Comparison of ENCODE assay signal across 17 mouse cellular contexts in genomic region chr6:83273733-83274132, GRCm38 (mm10). TPM values are rescaled to one million over a fixed set of nuclear protein-coding genes. Genes with fewer than 3 reads are reported as not detected.
A peak's percentile ranks its signal among the peaks of the same experiment; 100 is the strongest.
DNase-seq lines count a peak whose midpoint lies in the region; ATAC-seq and TF ChIP-seq lines count a peak whose summit lies in the region.
"Had no signal": no experiment of that assay in that cellular context is flagged by ENCODE, and none has a peak within 500 bp of the region (broad histone marks: within the 10 kb centered on the region; RNA-seq: fewer than 3 reads in every experiment).

No protein-coding gene starts in this region.

- no peak overlapping the region for H3K9ac ChIP-seq in forebrain, embryonic 16.5 days (replicated peaks; ENCODE audit: low read depth, low read length)
- H3K9ac ChIP-seq: embryonic facial prominence, embryonic 13.5 days; forebrain, embryonic 15.5 days; heart, embryonic 15.5 days; limb, embryonic 13.5 days had no signal

- no peak for TF ChIP-seq CTCF in thymus, adult 2 months (IDR thresholded peaks at IDR 0.05; ENCODE audit: borderline replicate concordance, control insufficient read depth, extremely low read depth, insufficient read depth, low read length, poor library complexity)

- no peak overlapping the region for H3K4me2 ChIP-seq in forebrain, embryonic 16.5 days (ENCODE audit: low read length)
- H3K4me2 ChIP-seq: embryonic facial prominence, embryonic 13.5 days; forebrain, embryonic 15.5 days; heart, embryonic 15.5 days; limb, embryonic 13.5 days had no signal

- no peak overlapping the region for H3K27ac ChIP-seq in thymus, adult 2 months (ENCODE audit: control insufficient read depth, insufficient read depth, low read length)
- H3K27ac ChIP-seq in forebrain, embryonic 16.5 days (ENCODE audit: low read length) = no peak overlapping the region
- H3K27ac ChIP-seq: embryonic facial prominence, embryonic 13.5 days; forebrain, embryonic 15.5 days; heart, embryonic 15.5 days; hindbrain, postnatal 0 days; limb, embryonic 13.5 days had no signal

- 25% methylated on average over 11 of the region's 11 CpGs for WGBS in thymus, adult 2 months
- 88% methylated on average over 11 of the region's 11 CpGs for WGBS in forebrain, embryonic 16.5 days

- H3K27me3 ChIP-seq in thymus, adult 2 months (ENCODE audit: control insufficient read depth, insufficient read depth, low read length) = no peaks in the 10 kb centered on the region
- H3K27me3 ChIP-seq in forebrain, embryonic 16.5 days (replicated peaks; ENCODE audit: control insufficient read depth, insufficient read depth, low read length) = no peaks in the 10 kb centered on the region
- H3K27me3 ChIP-seq: forebrain, embryonic 15.5 days; limb, embryonic 13.5 days had no signal

- no peaks in the 10 kb centered on the region; the same call in 1 of the 2 replicates for H3K4me1 ChIP-seq in thymus, adult 2 months (replicated peaks; ENCODE audit: control insufficient read depth, insufficient read depth, low read length)
- no peaks in the 10 kb centered on the region for H3K4me1 ChIP-seq in forebrain, embryonic 16.5 days (replicated peaks; ENCODE audit: control insufficient read depth, insufficient read depth, low read length)
- H3K4me1 ChIP-seq: embryonic facial prominence, embryonic 13.5 days; heart, embryonic 15.5 days had no signal

- DNase-seq in adrenal gland, adult 8-10 months = peak; percentile 11
- no peak for DNase-seq in adrenal gland, adult 2 months
- DNase-seq in thymus, adult 18-20 months = peak; percentile 7 to 8
- DNase-seq in thymus, adult 2 months = no peak
- no peak for DNase-seq in right cerebral cortex, postnatal 14 days
- DNase-seq in kidney, postnatal 10 days = no peak
- DNase-seq: cerebellum, adult 9-11 months; gastrocnemius, postnatal 14 days had no signal

- no peaks in the 10 kb centered on the region for H3K9me3 ChIP-seq in forebrain, embryonic 16.5 days (ENCODE audit: control insufficient read depth, low read length)
- H3K9me3 ChIP-seq: embryonic facial prominence, embryonic 13.5 days; forebrain, embryonic 15.5 days; G1E; heart, embryonic 15.5 days; limb, embryonic 13.5 days had no signal

- H3K4me3 ChIP-seq in thymus, adult 2 months (ENCODE audit: control insufficient read depth, insufficient read depth, low read length) = no peak overlapping the region
- no peak overlapping the region for H3K4me3 ChIP-seq in forebrain, embryonic 16.5 days (replicated peaks; ENCODE audit: low read length)
- H3K4me3 ChIP-seq: embryonic facial prominence, embryonic 13.5 days; forebrain, embryonic 15.5 days; heart, embryonic 15.5 days; limb, embryonic 13.5 days; myocyte had no signal

- TF ChIP-seq POLR2A in thymus, adult 2 months (IDR thresholded peaks at IDR 0.05; ENCODE audit: control insufficient read depth, extremely low read depth, insufficient read depth, low read length, poor library complexity) = no peak

- ATAC-seq in megakaryocyte progenitor cell, adult 5-6 weeks (replicated peaks; ENCODE audit: poor library complexity) = peak; percentile 95
- no peak for ATAC-seq in forebrain, embryonic 16.5 days
- ATAC-seq: forebrain, embryonic 15.5 days; hindbrain, postnatal 0 days had no signal

- H3K36me3 ChIP-seq in thymus, adult 2 months (ENCODE audit: control insufficient read depth, insufficient read depth, low read length) = no peaks in the 10 kb centered on the region
- H3K36me3 ChIP-seq in forebrain, embryonic 16.5 days (ENCODE audit: control insufficient read depth, insufficient read depth) = no peaks in the 10 kb centered on the region
- H3K36me3 ChIP-seq: embryonic facial prominence, embryonic 13.5 days; forebrain, embryonic 15.5 days; G1E; heart, embryonic 15.5 days; limb, embryonic 13.5 days had no signal

RNA-seq across cellular contexts. Expression of gene Mthfd2, which starts 52.0 kb away (rescaled TPM):
- total RNA-seq in adrenal gland, adult 8-10 months (2022) = 10 to 100 TPM; 14.4 to 19.3 (median 17.6) TPM
- total RNA-seq in adrenal gland, adult 2 months (2021) = 10 to 100 TPM; 17.8 to 30.8 TPM
- 2.5 and 3.8 TPM in 2 replicates for polyA plus RNA-seq in adrenal gland, adult 2 months (2012; rRNA removed)
- 15.9 and 16.3 TPM in 2 replicates for polyA plus RNA-seq in thymus, adult 2 months (2012; rRNA removed)
- 19.7 and 26.8 TPM in 2 replicates for total RNA-seq in megakaryocyte progenitor cell, adult 5-6 weeks (2015)
- 23.1 and 25.0 TPM in 2 replicates for total RNA-seq in megakaryocyte progenitor cell, adult 5-6 weeks (2017)
- 22.3 and 28.6 TPM in 2 replicates for polyA plus RNA-seq in forebrain, embryonic 16.5 days (2015; fragmentation: Nextera tagmentation; extraction: Ambion mirVana)

RNA-seq across cellular contexts. Expression of gene Mob1a, which starts 52.1 kb away (rescaled TPM):
- total RNA-seq in adrenal gland, adult 8-10 months (2022) = 10 to 100 TPM; 66.9 to 77.3 (median 71.4) TPM
- 10 to 100 TPM; 62.1 to 77.7 TPM for total RNA-seq in adrenal gland, adult 2 months (2021)
- 44.4 and 52.1 TPM in 2 replicates for polyA plus RNA-seq in adrenal gland, adult 2 months (2012; rRNA removed)
- 45.5 and 49.1 TPM in 2 replicates for polyA plus RNA-seq in thymus, adult 2 months (2012; rRNA removed)
- total RNA-seq in megakaryocyte progenitor cell, adult 5-6 weeks (2015) = 83.8 and 90.1 TPM in 2 replicates
- total RNA-seq in megakaryocyte progenitor cell, adult 5-6 weeks (2017) = 129 and 133 TPM in 2 replicates
- 30.2 and 36.6 TPM in 2 replicates for polyA plus RNA-seq in forebrain, embryonic 16.5 days (2015; fragmentation: Nextera tagmentation; extraction: Ambion mirVana)

RNA-seq across cellular contexts. Expression of gene Slc4a5, which starts 54.1 kb away (rescaled TPM):
- total RNA-seq in adrenal gland, adult 8-10 months (2022) = under 1 TPM; 0.05 to 0.09 (median 0.08) TPM
- total RNA-seq in adrenal gland, adult 2 months (2021) = not detected
- 0.29 and 0.51 TPM in 2 replicates for polyA plus RNA-seq in adrenal gland, adult 2 months (2012; rRNA removed)
- polyA plus RNA-seq in thymus, adult 2 months (2012; rRNA removed) = 0.57 and 0.62 TPM in 2 replicates
- 0.10 TPM in 1 of 2 replicates, not detected in the other for total RNA-seq in megakaryocyte progenitor cell, adult 5-6 weeks (2015)
- under 0.01 TPM in 1 of 2 replicates, not detected in the other for total RNA-seq in megakaryocyte progenitor cell, adult 5-6 weeks (2017)
- polyA plus RNA-seq in forebrain, embryonic 16.5 days (2015; fragmentation: Nextera tagmentation; extraction: Ambion mirVana) = 0.52 and 0.76 TPM in 2 replicates
- total RNA-seq: gastrocnemius, postnatal 14 days had no signal
- polyA plus RNA-seq: G1E had no signal

Comparison
In these comparisons a context has a peak if more than half of its experiments do, and no peak if none do; other contexts are left out.
1. DNase-seq: peak in adrenal gland, adult 8-10 months (single experiment) and thymus, adult 18-20 months (2 of 2); none in adrenal gland, adult 2 months (single experiment), thymus, adult 2 months (single experiment), right cerebral cortex, postnatal 14 days (single experiment) and kidney, postnatal 10 days (single experiment).